Mouse (Mus musculus) urinary bladder, postnatal 14 days (tissue): ENCODE data around the gene Ptgdr.
"Not testable (repeated sequence)": the region's sequence is repeated elsewhere in the genome, so short reads cannot be mapped to it uniquely, and the experiment has no call there.

Experiments
- DNase-seq: peaks from one replicate; pipeline ENCODE4 v3.0.0; 2021; ENCODE audit warnings: low spot score

The Ptgdr gene

DNA sequence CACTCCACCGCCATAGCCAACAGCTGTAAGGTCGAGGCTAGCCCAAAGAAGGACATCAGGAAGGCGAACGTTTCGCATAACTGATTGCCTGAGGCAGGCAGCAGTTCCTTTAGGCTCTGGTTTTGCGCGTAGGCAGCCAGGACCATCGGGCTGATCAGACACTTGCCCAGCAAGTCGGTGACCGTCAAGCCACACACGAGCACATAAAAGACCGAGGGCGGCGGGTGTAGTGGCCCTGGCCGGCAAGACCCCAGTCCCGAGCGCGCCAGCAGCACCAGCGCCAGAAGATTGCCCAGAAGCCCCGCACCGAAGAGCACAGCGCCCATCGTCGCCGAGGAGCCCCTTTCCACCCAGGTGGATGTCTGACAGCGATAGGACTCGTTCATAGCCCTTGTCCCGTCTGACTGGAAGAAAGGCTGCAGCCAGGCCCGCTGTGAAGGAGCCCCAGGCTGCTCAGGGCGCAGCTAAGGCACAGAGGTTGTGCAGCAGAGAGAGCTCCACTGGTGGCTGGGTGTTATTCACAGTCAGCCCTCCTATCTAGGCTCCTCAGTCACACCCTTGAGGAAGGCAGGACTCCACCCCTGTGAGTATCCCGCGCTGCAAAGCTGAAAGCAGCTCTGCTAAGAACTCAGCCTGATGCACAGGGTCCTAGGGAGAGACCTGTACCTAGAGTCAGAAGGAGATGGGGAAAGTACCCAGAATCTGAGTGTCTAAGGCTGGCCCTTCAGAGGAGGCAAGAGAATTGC, at the start of gene Ptgdr:
Ptgdr (minus strand) TSS at position 508 of the 746 bp plus-strand sequence.
- DNase-seq, result no peak

DNA sequence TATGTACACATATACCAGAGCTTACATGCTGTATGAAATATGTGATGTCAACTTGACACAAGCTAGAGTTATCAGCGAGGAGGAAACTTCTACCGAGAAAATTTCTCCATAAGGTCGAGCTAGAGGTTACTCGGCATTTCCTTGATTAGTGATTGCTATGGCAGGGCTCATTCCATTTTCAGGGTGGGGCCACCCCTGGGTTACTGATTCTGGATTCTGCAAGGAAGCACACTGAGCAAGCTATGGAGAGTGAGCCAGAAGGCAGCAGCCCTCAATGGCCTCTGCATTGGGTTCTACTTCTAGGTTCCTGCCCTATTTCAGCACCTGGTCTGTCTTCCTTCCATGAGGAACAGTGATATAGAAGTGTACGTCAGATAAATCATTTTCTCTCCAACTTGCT, 48.6 kb upstream of the Ptgdr start:
- no peak for DNase-seq

DNA sequence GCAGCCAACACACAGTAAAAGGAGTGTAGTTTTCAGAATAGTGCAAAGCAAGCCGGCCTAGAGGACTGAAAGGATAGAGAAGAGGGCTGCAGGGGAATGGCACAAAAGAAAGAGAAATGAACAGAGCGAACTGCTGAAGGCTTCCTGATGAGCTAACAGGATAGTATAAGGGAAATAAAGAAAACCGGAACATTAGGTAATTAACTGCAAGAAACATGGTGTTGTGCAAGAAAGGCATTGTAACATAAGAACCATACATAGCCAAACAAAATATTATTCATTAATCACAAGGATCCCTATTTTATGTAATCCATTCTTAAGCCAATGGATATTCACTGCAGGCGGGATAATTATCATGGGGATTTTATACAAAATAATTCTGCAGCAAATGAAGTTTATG, 45.0 kb upstream of the Ptgdr start:
- DNase-seq, result no peak

DNA sequence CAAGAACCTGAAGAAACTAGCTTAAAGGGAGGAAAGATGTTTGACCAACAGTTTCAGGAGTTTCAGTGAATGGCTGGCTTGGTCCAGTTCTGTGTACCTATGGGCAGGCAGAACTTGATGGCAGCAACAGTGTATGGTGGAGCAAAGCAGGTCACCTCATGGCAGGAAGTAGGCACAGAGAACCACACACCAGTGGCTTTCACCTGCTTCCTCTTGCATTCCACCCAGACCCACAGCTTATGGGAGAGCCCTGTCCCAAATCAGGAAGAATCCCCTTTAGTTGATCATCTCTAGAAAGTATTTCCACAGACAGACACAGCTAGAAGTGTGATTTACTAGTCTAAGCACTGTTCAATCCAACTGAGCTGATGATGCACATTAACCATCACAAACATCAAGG, 42.6 kb upstream of the Ptgdr start:
- DNase-seq, result not testable (repeated sequence)

DNA sequence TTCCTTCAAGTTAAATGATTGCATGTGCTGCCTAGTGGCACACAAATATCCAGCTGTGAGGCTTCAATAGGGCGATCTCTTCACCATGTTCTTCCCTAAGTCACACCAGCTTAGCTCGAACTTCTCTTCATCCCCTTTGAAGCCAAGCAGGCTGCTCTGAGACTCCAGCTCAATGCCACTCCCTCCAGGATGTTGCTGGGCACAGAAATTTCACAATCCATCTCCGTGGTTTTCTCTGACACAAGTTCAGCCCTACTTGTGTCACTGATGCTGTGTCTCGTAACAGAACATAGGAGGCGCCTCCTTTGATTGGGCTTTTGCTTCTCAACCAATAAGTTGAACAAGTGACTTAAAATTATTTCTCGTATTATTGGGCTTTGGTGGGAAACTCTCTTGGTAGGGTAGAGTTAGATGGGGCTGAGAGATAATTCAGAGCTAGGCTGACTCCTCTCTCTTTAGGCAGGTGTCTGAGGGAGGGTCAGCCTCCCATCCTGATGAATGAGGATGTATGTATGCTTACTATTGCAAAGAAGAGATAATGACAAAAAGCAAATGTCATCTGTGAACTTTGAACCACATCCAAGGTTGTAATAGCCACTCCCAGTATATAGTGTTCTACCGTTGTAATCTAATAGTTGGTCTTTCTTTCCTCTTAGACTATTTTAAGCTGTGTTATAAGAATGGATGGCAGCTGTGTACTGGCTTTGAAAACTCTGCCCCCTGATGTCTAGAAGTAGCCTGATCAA, 32.4 kb upstream of the Ptgdr start:
- DNase-seq, result no peak

DNA sequence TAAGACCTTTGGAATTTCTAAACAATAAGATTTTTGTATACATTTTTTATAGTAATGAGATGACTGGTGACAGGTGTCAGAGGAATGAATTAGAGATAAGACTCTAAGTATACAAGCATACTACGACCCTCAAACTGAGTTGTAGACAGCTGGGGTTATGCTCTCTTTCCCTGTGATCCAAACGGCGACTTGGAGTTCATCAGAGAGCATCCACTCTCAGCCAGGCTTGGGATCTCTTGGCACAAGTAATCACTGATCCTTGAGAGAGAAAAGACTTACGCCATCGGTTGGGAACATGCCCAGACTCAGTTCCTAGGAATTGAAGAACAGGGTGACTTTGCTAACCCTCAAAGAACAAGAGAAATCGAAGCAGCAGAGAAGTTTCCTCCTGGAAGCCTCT, 10.5 kb upstream of the Ptgdr start:
- DNase-seq, result peak; percentile 8

DNA sequence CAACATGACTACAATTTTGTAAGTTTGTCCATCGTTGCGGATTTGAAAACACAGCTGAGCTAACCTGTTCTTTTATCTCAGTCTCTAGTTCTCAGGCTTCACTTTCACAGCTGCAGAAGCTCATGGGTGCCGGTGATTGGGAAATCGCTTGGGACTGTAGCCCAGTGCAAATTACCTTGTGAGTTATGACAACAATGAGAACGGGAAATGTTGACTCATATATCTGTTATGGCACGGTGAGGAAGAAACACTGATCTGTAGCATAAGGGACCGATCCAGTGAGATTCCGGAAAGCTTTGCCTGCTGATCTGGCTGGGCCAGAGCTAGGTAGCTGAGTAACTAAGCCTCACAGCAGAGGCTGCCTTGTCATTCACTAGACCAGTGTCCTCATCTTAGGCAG, 6.5 kb upstream of the Ptgdr start:
- DNase-seq, result no peak

DNA sequence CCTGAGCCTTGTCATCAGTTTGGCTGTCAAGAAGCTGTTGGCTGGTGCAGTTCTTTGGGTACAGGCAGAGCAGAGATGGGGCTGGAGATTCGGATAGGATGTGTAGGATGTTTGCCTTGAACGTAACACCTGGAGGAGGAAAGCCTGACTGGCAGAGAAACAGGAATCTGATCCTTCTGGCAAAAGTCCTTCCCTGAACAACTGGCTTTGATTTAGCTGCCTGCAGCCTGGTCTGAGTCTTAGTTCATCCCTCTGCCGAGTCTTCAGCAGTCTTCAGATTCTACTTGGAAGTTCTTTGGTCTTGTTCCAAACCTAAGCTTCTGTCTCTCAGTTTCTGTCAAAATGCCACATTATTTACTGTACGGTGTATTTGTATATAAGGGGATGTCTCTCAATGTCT, 3.9 kb upstream of the Ptgdr start:
- DNase-seq, result no peak

DNA sequence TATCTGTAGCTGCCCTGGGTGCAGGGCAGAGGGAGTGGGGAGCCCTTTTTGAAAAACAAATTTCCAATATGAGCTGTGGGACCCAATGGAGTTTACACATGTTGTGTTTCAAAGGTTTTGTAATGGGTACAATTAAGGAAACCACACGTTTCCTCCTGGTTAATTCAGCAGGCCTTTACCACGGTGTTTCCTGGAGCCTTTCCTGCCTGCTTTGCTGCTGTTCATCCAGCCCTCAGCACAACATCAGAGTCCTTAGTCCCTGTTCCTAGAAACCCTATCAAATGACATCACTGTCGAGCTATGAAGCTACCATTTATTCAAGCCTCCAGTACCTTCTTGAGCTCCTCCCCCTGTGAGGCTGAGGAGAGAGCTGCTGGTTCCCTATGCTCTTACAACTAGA, 2.0 kb upstream of the Ptgdr start:
- DNase-seq, result no peak

DNA sequence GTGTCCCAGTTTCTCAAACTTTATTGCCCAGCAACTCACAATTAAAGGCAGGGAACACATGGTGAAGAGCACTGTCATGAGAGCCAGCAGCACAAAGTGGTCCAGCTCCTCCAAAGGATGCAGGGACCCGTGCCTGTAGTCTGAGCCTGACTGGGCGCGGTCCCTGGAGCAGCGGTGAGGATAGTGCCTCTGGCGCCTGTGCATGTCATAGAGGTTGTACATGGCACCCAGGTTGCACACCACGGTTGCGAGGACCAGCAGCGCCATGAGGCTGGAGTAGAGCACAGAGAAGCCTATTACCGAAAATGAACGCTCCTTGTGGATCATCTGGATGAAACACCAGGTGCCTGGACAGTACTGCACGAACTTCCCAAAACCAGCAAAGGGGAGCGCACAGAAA, 803 bp downstream of the Ptgdr start:
- no peak for DNase-seq

DNA sequence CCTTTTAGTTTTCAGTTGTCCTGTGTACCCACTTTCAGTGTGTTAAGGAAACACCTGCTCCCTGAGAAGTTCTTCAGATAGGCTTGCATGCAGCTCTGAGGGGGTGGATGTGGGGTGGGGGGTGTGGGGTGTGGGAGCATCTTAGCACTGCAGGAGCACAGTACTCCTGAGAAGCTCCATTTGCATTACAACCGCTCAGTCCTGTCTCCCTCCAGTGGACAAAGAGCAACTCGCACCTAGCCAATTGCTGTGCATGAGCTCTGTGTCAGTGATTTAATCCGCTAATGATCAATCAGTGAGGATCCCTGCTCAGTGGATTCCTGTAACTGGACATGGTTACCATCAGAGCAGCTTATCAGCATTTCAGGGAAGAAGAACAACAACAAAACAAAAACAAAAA, 8.5 kb downstream of the Ptgdr start:
- DNase-seq, result not testable (repeated sequence)

DNA sequence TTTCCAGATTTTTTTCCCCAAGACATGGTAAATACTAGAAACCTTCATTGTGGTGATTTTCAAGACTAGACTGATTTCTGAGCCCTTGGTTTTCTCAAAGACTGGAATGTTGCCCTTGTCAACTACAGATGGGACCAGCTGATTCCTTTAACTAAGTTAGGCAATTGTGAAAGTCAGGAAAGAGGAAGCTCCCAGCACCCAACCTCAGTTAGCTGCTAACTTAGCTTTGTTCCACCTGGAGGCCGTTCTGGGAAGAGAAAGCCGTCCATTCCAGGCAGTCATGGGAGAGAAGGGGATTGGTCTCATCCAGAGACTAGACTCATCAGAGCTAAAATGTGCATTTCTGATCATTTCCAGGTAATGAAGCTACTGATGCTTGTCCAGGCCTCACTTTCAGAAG, 11.4 kb downstream of the Ptgdr start:
- no peak for DNase-seq

DNA sequence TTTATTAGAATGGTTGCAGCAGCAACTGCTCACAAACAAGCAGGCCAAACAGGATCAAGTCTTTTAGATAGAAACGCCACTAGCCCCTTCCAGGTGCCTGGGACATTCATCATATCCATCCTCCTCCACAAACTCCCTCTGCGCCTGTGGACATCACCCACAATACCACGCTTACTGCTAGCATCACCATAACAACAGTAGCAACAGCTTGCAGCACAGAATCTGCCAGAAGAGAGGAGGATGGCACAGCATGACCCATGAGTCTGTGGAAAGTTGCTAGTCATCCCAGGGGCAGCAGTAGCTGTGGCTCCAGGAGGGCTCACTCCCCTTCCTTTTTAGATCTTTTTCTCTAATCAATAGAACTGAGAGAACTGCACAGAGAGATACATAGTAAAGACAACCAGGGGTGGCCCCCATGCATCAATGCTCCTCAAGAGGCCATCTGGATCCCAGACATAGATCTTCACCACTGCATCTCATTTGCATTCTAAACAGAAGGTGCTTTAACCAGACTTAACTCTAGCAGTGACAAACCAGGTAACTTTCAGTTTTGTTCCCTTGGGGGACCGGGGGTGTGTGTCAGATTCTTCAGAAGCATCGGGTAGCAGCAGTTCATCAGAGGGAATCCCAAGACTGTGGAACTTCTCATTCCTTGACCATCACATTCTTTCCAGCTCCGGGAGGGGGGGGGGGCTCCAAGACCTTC, 12.5 kb downstream of the Ptgdr start:
- DNase-seq, result no peak

DNA sequence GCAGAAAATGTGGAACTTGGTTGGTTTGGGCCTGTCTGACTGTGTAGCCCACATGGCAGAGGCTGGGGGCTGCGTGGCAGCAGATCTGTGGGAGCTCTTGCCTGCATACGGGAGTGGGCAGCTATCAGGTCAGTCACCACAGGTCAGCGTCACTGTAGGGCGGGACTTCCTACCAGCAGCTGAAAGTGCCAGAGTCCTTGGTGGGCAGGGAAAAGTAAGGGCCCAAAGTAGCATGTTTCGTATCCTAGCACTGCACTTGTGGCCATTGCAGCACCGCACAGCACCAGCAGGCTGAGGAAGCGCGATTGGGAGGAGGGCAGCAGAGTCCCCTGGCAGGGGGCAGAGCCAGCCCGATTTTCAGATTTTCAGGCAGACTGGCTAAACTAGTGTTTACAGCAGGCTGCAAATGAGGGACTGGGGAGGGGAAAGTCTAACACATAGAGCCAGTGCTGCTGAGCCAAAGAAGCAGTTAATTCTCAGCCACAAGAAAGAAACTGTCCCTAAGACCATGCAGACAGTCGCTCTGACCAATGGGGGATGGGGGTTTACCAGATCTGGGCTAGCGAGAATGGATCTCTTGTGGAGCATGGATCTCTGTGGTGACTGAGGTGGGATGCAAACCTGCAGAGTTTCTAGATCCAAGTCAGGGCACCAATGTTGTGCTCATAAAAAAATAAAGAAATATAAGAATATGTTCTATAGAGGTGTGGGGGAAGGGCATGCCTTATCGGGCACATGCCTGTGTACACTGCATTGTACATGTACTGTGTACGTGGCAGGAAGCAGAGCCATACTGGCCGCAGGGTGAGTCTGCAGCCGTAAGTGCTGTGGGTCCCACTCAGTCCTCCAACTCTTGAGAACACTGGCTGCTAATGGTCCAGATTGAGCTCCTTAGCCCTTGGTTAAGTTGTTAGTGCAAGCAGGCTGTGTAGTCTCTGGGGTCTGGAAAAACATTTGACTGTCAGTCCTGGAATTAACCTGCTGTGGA, 15.1 kb downstream of the Ptgdr start:
- no peak for DNase-seq

DNA sequence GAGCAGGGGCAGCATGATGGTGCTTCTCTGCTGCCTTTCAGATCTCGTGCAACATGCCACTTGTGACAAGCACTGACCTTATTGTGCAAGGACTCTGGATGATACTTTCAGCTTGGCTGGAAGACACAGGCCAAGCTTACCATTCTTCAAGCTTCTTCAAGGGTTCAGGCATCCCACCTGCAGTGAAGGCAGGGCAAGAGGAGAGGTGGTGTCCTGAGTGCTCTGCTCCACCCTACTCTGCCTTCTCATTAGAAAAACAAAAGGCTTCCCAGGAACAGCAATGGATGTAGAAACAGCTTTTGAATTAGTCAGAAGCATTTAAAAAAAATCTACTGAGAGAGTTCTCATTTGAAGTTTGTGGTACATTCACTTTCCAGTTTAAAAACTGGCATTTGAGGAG, 20.5 kb downstream of the Ptgdr start:
- no peak for DNase-seq

DNA sequence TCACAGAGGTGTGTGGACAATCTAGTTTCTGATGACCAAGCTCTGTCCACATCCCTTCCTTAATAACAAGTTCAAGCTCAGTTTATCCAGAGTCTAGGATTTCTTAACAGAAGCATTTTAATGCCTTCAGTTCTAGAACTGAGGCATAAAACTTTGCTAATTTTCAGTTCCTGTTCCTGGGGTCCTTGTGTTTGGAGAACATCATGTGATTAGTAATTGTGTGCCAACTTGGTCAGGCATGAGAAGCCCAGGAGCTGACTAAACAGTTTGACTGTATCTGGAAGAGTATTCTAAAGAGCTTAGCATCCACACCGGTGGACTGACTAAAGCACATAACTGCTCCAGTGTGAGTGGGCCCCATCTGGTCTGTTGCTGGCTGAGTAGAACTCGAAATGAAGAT, 24.0 kb downstream of the Ptgdr start:
- no peak for DNase-seq

DNA sequence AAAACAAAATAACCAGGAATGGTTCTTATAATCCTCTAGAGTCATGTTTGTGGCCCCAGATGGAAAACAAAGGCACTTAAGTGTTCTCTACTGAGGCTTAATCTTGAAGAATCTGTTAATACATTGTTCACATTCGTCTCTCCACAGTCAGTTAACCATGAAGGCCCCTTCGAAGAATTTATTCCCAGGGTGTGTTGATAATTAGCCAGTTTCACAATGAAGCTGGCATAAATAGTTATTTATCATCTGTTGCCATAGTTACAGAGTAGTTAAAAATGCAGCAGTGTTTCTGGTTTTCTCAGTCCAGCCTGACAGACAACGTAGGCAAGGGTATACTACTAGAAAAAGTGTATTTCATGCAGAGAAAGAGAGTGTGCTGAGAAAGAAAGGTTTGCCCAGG, 25.0 kb downstream of the Ptgdr start:
- DNase-seq, result not testable (repeated sequence)

DNA sequence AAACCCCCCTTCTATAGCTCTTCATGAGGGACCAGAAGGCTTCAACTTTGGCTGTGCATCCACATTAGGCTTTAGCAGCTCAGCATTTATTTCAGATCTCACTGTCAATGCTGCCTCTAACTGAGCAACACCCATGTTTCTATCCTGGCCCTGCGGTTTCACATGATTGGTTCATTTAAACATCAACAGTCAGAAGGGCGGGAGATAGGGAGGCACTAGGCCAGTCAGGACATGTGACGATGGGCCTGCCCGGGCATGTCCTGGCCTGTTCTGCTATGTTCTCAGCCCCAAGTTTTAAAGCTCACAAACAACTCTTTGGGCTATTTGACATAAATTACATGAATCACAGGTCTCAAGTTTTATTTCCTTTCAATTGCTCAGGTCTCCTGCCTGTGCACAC, 26.1 kb downstream of the Ptgdr start:
- DNase-seq, result not testable (repeated sequence)

DNA sequence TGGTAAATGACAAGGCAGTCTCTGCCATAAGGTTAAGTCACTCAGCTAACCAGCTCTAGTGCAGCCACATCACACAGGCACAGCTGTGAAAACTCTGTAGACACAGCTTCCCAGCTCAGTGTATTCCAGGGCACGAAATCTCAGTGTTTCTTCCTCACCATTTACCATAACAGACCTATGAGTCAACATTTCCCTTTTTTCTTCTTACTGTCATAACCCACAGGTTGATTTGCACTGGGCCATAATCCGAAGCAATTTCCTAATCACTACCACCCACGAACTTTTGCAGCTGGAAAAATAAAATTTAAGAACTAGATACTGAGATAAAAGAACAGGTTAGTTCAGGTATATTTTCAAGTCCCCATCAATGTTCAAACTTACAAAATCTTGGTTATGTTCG, 31.4 kb downstream of the Ptgdr start:
- DNase-seq, result no peak

DNA sequence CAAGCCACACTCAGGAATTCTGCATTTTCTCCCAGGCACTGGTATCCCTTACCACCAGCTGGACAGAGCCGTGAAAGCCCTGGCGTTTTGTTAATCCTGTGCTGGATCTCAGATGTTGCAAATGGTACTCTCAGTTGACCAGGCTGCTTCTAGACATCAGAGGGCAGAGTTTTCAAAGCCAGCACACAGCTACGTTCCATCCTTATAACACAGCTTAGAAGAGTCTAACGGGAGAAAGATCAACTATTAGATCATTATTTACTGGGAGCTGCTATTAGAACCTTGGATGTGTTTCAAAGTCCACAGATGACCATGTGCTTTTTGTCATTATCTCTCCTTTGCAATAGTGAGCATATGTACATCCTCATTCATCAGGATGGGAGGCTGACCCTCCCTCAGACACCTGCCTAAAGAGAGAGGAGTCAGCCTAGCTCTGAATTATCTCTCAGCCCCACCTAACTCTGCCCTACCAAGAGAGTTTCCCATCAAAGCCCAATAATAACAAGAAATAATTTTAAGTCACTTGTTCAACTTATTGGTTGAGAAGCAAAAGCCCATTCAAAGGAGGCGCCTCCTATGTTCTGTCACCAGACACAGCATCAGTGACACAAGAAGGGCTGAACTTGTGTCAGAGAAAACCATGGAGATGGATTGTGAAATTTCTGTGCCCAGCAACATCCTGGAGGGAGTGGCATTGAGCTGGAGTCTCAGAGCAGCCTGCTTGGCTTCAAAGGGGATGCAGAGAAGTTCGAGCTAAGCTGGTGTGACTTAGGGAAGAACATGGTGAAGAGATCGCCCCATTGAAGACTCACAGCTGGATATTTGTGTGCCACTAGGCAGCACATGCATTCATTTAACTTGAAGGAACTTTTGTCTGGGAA, 37.8 kb downstream of the Ptgdr start:
- no peak for DNase-seq

DNA sequence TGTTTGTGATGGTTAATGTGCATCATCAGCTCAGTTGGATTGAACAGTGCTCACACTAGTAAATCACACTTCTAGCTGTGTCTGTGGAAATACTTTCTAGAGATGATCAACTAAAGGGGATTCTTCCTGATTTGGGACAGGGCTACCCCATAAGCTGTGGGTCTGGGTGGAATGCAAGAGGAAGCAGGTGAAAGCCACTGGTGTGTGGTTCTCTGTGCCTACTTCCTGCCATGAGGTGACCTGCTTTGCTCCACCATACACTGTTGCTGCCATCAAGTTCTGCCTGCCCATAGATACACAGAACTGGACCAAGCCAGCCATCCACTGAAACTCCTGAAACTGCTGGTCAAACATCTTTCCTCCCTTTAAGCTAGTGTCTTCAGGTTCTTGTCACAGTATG, 46.0 kb downstream of the Ptgdr start:
- not testable (repeated sequence) for DNase-seq
